Mouse (Mus musculus): ENCODE results near the gene 1110008P14Rik. TPM values are rescaled to one million over a fixed set of nuclear protein-coding genes. Genes with fewer than 3 reads are reported as not detected.
A peak's percentile ranks its signal among the peaks of the same experiment; 100 is the strongest.

Gene 1110008P14Rik
- 32.4 and 33.3 TPM in 2 replicates for polyA plus RNA-seq (2014; fragmentation: Nextera tagmentation; extraction: Ambion mirVana)

DNA sequence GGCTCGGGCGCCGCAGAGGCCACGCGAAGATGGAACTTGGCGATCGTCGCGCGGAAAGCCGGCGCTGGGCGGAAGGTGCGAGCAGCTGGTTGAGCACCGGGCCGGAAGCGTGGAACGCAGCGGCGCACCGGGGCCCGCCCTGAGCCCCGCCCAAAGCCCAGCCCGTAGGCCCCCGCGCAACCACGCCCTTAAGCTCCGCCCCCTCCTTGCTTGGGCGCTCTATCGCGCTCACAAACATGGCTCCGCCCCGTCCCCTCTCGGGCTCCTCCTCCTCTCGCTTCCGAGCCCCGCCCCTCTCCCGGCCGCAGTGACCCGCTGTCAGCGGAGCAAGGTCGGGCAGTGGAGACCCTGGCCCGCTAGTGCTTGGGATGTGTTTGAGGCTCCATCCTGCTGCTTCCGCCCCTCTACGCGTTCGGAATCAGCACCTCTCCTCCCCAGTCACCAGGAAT lies at the start of gene 1110008P14Rik:
TSS of gene 1110008P14Rik (minus strand) at position 164 of the 449 bp plus-strand sequence.
- Histone ChIP-seq H3K27ac (ENCODE audit: low read depth) (no peak within 1 kb of the TSS), H3K9ac (peak within 1 kb of the TSS; percentile 59), H3K4me1 (ENCODE audit: insufficient read depth) (no peaks in the 10 kb centered on the region), H3K4me2 (peak within 1 kb of the TSS; percentile 97), H3K9me3 (ENCODE audit: low read depth, low read length) (no peaks in the 10 kb centered on the region), H3K36me3 (ENCODE audit: insufficient read depth) (peaks cover 30% of the 10 kb centered on the region), H3K4me3 (ENCODE audit: low read depth, low read length) (peak within 1 kb of the TSS; percentile 66), H3K27me3 (ENCODE audit: insufficient read depth, low read length) (no peaks in the 10 kb centered on the region)
- ATAC-seq (ENCODE audit: insufficient read depth) (peak; percentile 89), DNase-seq (peak; percentile 98)
- no peak for TF ChIP-seq CTCF (IDR thresholded peaks at IDR 0.05; ENCODE audit: low read depth)
- under 1% methylated on average over 40 of the region's 47 CpGs for WGBS

DNA sequence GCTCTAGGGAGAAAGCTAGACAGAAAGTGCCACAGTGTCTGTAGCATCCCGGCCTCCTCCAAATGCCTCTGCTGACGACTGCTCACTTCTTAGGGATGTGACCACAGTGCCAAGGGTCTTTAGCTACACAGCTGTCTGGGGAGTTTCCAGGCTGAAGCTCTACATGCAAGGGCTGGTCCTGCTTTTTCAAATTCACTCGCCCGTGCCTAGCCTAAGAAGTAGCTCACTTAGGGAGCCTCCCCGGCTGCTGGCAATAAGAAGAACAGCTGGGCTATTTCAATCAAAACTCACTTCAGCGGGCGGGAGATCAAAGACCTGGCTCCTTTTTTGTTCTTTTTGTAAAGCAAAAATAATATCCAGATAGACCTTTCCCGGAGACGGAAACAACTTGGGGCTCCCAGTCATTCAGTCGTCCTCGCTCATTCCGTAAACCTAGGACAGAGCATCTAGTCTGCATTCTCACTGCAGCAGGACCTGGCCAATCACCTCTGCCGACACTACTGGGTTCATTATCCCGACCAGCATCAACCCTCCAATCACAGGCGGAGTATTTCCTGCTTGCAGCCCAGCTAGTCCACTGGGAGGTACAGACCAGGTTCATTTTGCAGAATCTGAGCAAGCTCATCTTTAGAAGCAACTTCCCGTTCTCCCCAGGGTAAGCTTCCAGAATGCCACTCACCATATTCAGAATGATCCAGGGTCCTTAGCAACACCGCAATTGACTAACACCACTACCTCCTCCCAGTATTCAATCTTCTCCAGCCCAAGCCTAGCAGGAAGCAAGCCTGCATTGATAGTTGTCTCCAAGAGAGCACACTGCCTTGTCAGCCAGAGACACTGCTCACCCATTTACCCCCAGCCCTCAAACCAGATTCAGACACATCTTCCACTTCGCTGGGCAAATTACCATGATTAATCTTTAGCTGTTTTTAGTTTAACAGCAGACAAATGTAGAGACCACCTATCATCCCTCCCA lies 49.3 kb upstream of the 1110008P14Rik start:
- H3K4me1 ChIP-seq (ENCODE audit: insufficient read depth): peaks cover 26% of the 10 kb centered on the region
- no peaks in the 10 kb centered on the region for H3K27me3 ChIP-seq (ENCODE audit: insufficient read depth, low read length)
- DNase-seq (peak; percentile 92), ATAC-seq (ENCODE audit: insufficient read depth) (peak; percentile 90)
- H3K9ac ChIP-seq: peak overlapping the region; percentile 56
- H3K9me3 ChIP-seq (ENCODE audit: low read depth, low read length): no peaks in the 10 kb centered on the region
- H3K4me2 ChIP-seq: peak overlapping the region; percentile 71
- peak overlapping the region; percentile 82 for H3K27ac ChIP-seq (ENCODE audit: low read depth)
- H3K4me3 ChIP-seq (ENCODE audit: low read depth, low read length): peak overlapping the region; percentile 40
- WGBS: 9% methylated on average over 18 of the region's 18 CpGs
- no peaks in the 10 kb centered on the region for H3K36me3 ChIP-seq (ENCODE audit: insufficient read depth)
- no peak for TF ChIP-seq CTCF (IDR thresholded peaks at IDR 0.05; ENCODE audit: low read depth)

DNA sequence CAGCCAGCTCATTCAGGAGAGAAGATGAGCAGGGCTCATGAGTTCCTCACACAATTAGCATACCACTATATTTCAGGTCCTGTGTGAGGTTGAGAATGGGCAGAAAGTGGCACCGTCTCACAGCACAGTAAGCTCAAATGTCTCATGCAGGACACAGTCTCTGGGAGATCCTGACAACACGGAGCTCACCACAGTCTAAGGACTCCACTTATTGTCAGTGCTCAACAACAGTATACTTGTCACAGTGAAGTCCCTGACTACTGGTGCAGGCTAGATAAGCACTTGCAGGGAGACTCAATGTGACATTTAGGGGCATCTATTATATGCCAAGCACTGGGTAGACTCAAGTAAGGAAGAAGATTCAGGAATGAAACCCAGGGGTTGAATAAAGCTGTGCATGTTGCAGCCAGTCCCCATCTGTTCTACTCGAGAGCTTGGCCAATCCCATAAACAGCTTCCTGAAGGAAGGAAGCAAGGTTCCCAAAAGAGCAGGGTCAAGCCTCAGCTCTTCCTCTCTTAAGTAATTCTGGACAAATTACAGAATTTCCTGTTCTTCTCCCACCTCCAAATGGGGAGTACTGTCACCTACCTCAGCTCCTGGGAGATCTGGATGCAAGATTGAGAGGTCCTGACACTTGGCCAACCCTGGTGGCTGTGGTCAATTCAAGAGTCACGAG lies 47.6 kb upstream of the 1110008P14Rik start:
- ATAC-seq (ENCODE audit: insufficient read depth) (no peak), DNase-seq (no peak)
- H3K4me2 ChIP-seq: no peak overlapping the region; the same call in 1 of the 2 replicates
- peaks cover 33% of the 10 kb centered on the region for H3K4me1 ChIP-seq (ENCODE audit: insufficient read depth)
- no peaks in the 10 kb centered on the region for H3K9me3 ChIP-seq (ENCODE audit: low read depth, low read length)
- H3K27me3 ChIP-seq (ENCODE audit: insufficient read depth, low read length): no peaks in the 10 kb centered on the region
- TF ChIP-seq CTCF (IDR thresholded peaks at IDR 0.05; ENCODE audit: low read depth): no peak
- no peaks in the 10 kb centered on the region for H3K36me3 ChIP-seq (ENCODE audit: insufficient read depth)
- H3K9ac ChIP-seq: no peak overlapping the region
- H3K27ac ChIP-seq (ENCODE audit: low read depth): 0 out of 2 replicates have a peak overlapping the region, but pooled peaks have one; percentile 63
- no peak overlapping the region for H3K4me3 ChIP-seq (ENCODE audit: low read depth, low read length)
- WGBS: 69% methylated on average over 4 of the region's 4 CpGs

DNA sequence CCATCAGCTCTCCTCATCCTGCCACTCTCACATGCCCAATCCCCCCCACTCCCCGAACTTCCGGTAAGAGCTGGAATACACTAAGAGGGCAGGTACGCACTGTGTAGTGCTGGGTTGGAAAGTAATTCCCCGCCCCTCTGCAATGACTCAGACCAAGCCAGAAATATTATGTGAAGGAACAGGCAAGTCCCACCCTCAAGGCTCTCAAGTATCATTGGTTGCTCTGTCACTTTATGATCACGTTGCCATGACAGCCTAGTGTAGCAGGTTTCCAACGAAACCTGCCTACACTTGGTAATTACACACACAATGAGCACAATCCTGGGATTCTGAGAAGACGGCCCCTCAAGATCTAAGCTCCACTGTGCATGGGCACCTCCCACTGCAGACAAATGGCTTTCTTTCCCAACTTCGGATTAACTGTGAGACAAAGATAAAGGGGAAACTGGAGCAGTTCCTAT lies 46.6 kb upstream of the 1110008P14Rik start:
- Histone ChIP-seq H3K4me1 (ENCODE audit: insufficient read depth) (peaks cover 39% of the 10 kb centered on the region), H3K27ac (ENCODE audit: low read depth) (peak overlapping the region; percentile 63; the same call in 1 of the 2 replicates), H3K36me3 (ENCODE audit: insufficient read depth) (no peaks in the 10 kb centered on the region), H3K9ac (no peak overlapping the region), H3K9me3 (ENCODE audit: low read depth, low read length) (no peaks in the 10 kb centered on the region), H3K4me3 (ENCODE audit: low read depth, low read length) (no peak overlapping the region), H3K4me2 (peak overlapping the region; percentile 41), H3K27me3 (ENCODE audit: insufficient read depth, low read length) (no peaks in the 10 kb centered on the region)
- TF ChIP-seq CTCF (IDR thresholded peaks at IDR 0.05; ENCODE audit: low read depth): no peak
- DNase-seq: peak; percentile 63
- ATAC-seq (ENCODE audit: insufficient read depth): peak; percentile 51
- WGBS: 40% methylated on average over 8 of the region's 8 CpGs

DNA sequence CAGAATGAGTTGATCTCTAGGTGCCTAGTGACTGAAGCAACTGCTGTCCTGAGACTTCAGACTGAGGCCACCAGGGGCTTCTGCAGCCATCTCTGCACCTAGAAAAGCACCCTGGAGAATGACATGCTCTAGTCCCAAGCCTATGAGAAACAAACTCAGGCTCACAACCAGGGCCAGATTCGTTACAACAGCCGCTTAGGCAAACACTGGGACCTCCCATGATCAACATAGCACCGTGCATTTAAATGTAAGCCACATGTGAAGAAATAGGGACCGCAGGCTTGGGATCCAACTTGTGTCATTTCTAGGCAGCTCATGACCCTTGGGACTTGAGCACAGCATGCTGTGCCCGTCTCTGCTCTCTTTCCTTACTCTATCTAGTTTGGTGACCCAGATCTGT lies 46.0 kb upstream of the 1110008P14Rik start:
- Histone ChIP-seq H3K4me2 (peak overlapping the region; percentile 41; the same call in 1 of the 2 replicates), H3K4me3 (ENCODE audit: low read depth, low read length) (no peak overlapping the region)
- ATAC-seq (ENCODE audit: insufficient read depth): no peak

DNA sequence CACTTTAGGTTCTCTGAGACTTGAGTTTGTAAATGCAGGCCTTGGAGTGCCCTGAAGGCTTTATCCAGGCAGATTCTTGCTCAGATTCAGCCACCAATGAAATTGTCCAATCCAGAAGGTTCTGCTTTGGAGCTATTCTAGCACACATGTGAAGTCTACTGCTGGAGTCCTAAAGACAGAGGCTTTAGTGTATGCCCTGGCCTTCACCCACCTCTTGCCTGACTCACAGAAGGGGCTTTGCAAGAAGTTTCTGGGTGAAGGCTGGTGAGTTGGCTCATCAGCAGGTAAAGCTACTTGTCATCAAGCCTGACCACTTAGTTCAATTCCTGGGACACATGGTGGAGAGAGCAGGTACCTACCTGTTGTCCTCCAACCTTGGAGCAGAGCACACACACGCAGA lies 44.4 kb upstream of the 1110008P14Rik start:
- H3K9me3 ChIP-seq (ENCODE audit: low read depth, low read length): no peaks in the 10 kb centered on the region
- no peak overlapping the region for H3K4me3 ChIP-seq (ENCODE audit: low read depth, low read length)
- TF ChIP-seq CTCF (IDR thresholded peaks at IDR 0.05; ENCODE audit: low read depth): no peak
- H3K36me3 ChIP-seq (ENCODE audit: insufficient read depth): peaks cover 1% of the 10 kb centered on the region; the same call in 1 of the 2 replicates
- H3K27me3 ChIP-seq (ENCODE audit: insufficient read depth, low read length): no peaks in the 10 kb centered on the region
- H3K9ac ChIP-seq: no peak overlapping the region
- no peak for ATAC-seq (ENCODE audit: insufficient read depth)
- H3K4me2 ChIP-seq: no peak overlapping the region
- no peak for DNase-seq
- H3K4me1 ChIP-seq (ENCODE audit: insufficient read depth): peaks cover 40% of the 10 kb centered on the region
- WGBS: 81% methylated on average over 1 of the region's 1 CpGs
- peak overlapping the region; percentile 54; the same call in 1 of the 2 replicates for H3K27ac ChIP-seq (ENCODE audit: low read depth)

More for the DNA sequence above, 46.0 kb upstream of the 1110008P14Rik start:
- Histone ChIP-seq H3K27me3 (ENCODE audit: insufficient read depth, low read length) (no peaks in the 10 kb centered on the region), H3K9me3 (ENCODE audit: low read depth, low read length) (no peaks in the 10 kb centered on the region), H3K4me1 (ENCODE audit: insufficient read depth) (peaks cover 45% of the 10 kb centered on the region), H3K27ac (ENCODE audit: low read depth) (peak overlapping the region; percentile 47), H3K9ac (no peak overlapping the region), H3K36me3 (ENCODE audit: insufficient read depth) (no peaks in the 10 kb centered on the region)
- no peak for TF ChIP-seq CTCF (IDR thresholded peaks at IDR 0.05; ENCODE audit: low read depth)
- 74% methylated on average over 5 of the region's 5 CpGs for WGBS
- no peak for DNase-seq
